Mouse (Mus musculus) stomach, embryonic 14.5 days (tissue): ENCODE results near the gene Rfx4. TPM values are rescaled to one million over a fixed set of nuclear protein-coding genes. Genes with fewer than 3 reads are reported as not detected.

Source experiments
- ATAC-seq: fragments of 200-750 bp; cut with Nextera tagmentation; 2 replicates; pipeline ENCODE4 v1.8.0; 2017; ENCODE audit warnings: low read depth, moderate TSS enrichment; ENCODE audit not compliant: insufficient number of reproducible peaks, insufficient read depth, low FRiP score
- H3K27ac ChIP-seq: fragments of 300-500 bp; sonication (generic); 2 replicates; pipeline ENCODE4 v1.5.1; 2014; ENCODE audit warnings: mild to moderate bottlenecking, low read length, moderate library complexity, mixed read lengths
- H3K27me3 ChIP-seq: fragments of 300-500 bp; sonication (generic); 2 replicates; pipeline ENCODE4 v1.6.1; 2014; ENCODE audit warnings: low read length, control low read depth, mixed read lengths; ENCODE audit not compliant: control insufficient read depth, insufficient read depth
- H3K36me3 ChIP-seq: fragments of 300-500 bp; sonication (generic); 2 replicates; pipeline ENCODE4 v1.6.1; 2014; ENCODE audit warnings: mild to moderate bottlenecking, control low read depth, low read length, moderate library complexity, mixed read lengths; ENCODE audit not compliant: control insufficient read depth, insufficient read depth
- H3K4me1 ChIP-seq: fragments of 300-500 bp; sonication (generic); 2 replicates; pipeline ENCODE4 v1.6.1; 2014; ENCODE audit warnings: low read length, control low read depth, mixed read lengths; ENCODE audit not compliant: control insufficient read depth, insufficient read depth
- H3K4me2 ChIP-seq: fragments of 300-500 bp; sonication (generic); replicated peaks from 2 replicates; pipeline ENCODE4 v1.6.1; 2014; ENCODE audit warnings: low read depth, low read length, control low read depth
- H3K4me3 ChIP-seq: fragments of 300-500 bp; sonication (generic); 2 replicates; pipeline ENCODE4 v1.5.1; 2014; ENCODE audit warnings: low read depth, low read length, control low read depth
- H3K9ac ChIP-seq: fragments of 300-500 bp; sonication (generic); replicated peaks from 2 replicates; pipeline ENCODE4 v1.6.1; 2014; ENCODE audit warnings: low read depth, mild to moderate bottlenecking, control low read depth, low read length, moderate library complexity, mixed read lengths
- H3K9me3 ChIP-seq: fragments of 300-500 bp; sonication (generic); 2 replicates; pipeline ENCODE4 v1.6.1; 2016; ENCODE audit warnings: low read depth, low read length, control low read depth; ENCODE audit not compliant: control insufficient read depth
- WGBS: fragments of 180-500 bp; shearing (Covaris S2); extraction: QIAGEN DNeasy Blood & Tissue Kit; methylation state at CpG from one replicate; pipeline ENCODE4 v1.1.7; 2014; 5-methylcytosine and 5-hydroxymethylcytosine counted together
- polyA plus RNA-seq: library from polyadenylated mRNA; unstranded; fragments of >200 nt; fragmentation: Nextera tagmentation; extraction: Ambion mirVana; gene quantifications from 2 replicates; pipeline ENCODE4 v1.2.1, GENCODE M21; 2014

Gene Rfx4
- polyA plus RNA-seq, 1 experiment from 2014 or later = not detected

DNA sequence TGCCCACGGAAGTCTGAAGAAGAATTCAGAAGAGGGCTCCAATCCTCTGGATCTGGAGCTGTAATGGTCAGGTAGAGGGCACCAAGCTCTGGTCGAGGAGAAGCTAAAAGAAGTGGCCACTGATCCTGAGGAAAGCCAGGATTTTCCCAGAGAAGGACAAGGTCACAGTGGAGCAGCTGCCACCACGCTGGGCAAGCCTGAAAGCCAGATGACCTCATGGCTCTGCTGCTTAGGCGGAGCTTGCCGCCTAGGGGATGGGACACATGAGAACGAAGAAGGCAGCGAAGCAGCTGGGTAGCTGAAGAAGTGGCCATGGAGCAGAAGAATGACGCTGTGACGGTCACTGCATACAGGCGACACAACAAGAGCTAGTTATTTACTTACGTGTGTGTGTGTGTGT is 99.6 kb downstream of the Rfx4 start:
- Histone ChIP-seq H3K9me3 (no peaks in the 10 kb centered on the region), H3K27me3 (no peaks in the 10 kb centered on the region), H3K4me1 (0 out of 2 replicates have a peak, but pooled peaks cover 12% of the 10 kb centered on the region), H3K27ac (no peak overlapping the region), H3K4me2 (no peak overlapping the region), H3K36me3 (no peaks in the 10 kb centered on the region), H3K9ac (no peak overlapping the region), H3K4me3 (no peak overlapping the region)
- 75% methylated on average over 11 of the region's 11 CpGs for WGBS
- ATAC-seq = no peak

DNA sequence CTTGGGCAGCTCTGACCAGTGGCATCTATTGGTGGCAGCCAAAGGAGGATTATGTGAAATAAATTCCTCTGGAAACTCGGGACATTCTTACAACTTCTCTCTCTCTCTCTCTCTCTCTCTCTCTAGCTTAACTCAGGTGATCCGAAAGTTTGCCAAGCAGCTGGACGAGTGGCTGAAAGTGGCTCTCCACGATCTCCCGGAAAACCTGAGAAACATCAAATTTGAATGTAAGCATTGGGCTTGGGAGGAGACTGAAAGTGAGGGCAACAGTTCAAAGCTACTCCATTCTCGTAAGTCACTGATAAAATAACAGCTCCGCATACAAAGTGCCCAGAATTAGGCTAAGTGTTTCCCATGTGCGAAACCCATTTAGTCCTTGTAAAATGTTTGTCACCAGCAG is 102.5 kb downstream of the Rfx4 start:
- no peak overlapping the region for H3K9ac ChIP-seq
- H3K27ac ChIP-seq = no peak overlapping the region
- H3K4me2 ChIP-seq = no peak overlapping the region
- H3K4me3 ChIP-seq = no peak overlapping the region
- H3K27me3 ChIP-seq = no peaks in the 10 kb centered on the region
- no peaks in the 10 kb centered on the region for H3K4me1 ChIP-seq
- no peaks in the 10 kb centered on the region for H3K36me3 ChIP-seq
- H3K9me3 ChIP-seq = no peaks in the 10 kb centered on the region
- ATAC-seq = no peak
- 42% methylated on average over 8 of the region's 8 CpGs for WGBS

DNA sequence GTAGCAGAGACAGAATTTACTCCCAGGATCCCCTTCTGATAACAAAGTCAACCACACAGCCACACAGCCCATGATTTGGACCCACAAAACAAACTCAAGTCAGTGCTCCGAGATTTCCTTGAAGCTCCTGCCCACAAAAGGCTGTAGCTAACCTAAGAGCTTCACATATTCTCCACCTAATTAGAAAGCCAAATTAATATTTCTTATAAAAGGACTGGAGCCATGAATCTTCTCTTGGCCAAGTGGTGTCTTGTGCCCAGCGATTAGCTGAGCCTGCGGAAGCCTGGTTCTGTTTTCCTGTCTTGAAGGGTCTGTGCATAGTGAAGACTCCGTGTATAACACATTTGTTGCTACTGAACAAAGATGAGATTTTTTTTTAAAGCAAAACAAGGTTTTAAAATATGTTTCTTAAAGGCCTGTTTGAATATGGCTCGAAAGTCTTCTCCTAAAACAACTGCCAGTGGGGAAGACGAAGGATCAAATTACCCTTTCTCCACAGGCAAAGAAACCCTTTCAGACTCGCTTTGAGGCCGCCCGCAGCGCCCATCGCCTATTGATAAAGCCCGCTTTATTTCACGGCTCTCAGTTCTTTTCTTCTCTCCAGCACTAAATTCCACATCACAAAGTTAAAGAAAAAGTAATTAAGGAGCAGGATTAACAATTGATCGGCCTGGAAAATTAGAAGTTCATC is 103.1 kb downstream of the Rfx4 start:
- Histone ChIP-seq H3K9me3 (no peaks in the 10 kb centered on the region), H3K36me3 (no peaks in the 10 kb centered on the region), H3K4me1 (no peaks in the 10 kb centered on the region), H3K27me3 (no peaks in the 10 kb centered on the region), H3K4me3 (no peak overlapping the region), H3K27ac (no peak overlapping the region), H3K9ac (no peak overlapping the region), H3K4me2 (no peak overlapping the region)
- ATAC-seq = no peak
- 26% methylated on average over 14 of the region's 14 CpGs for WGBS

DNA sequence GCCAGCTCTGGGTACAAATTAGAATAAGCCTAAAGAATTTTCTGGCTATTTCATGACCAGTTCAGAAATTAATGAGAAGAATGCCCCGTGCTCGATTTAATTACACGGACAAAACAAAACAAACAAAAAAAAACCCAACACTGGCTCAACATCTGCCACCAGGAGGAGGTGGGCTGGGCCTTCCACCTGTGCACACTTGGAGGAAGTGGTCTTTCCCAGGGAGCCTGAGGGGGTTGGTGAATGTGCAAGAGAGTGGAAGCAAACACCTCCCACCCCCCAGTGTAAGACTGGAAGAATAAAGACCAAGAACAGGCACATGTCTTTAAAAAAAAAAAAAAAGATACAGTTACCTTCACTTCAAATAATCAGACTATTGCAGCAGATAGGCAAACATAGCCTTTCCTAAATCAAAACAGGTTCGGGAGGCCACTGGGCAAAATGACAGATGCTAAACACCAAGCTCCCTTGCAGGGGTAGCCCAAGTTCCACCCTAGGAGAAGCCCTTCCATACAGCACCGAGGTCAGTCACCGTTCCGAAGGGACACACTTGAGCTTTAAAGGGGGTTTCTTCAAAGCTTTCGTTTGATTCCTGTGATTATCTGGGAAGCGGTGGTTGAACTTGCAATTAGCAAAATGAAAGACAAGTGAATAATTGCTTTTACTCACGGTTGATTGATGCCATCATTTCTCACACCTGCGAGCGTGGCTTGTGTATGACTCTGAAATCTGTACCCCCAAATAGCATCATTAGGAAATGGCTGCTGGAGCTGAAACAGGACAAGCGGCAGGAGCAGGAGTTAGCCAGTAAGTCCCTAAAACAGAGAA is 103.9 kb downstream of the Rfx4 start:
- Histone ChIP-seq H3K9me3 (no peaks in the 10 kb centered on the region), H3K36me3 (no peaks in the 10 kb centered on the region), H3K4me2 (no peak overlapping the region), H3K9ac (no peak overlapping the region), H3K27me3 (no peaks in the 10 kb centered on the region), H3K4me3 (no peak overlapping the region), H3K4me1 (no peaks in the 10 kb centered on the region), H3K27ac (no peak overlapping the region)
- ATAC-seq = no peak
- WGBS = 54% methylated on average over 13 of the region's 13 CpGs

DNA sequence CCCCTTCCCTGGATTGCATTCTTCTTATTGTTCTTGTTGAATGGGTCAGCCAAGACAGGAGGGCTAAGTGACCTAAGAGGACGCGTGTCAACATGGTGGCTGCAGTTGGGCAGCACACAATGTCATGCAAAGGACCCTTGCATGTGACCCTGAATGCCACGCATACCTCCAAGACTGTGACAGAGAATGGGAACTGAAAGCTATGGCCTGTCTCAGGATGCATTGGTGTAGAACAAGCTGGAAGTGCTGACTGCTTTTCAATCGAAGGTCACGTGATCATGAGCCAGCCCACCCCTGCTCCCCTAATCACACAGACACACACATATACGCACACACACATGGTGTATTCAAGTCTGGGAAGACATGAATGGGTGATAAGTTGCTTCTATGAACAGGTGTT is 107.6 kb downstream of the Rfx4 start:
- WGBS = 76% methylated on average over 6 of the region's 6 CpGs
- Histone ChIP-seq H3K27me3 (no peaks in the 10 kb centered on the region), H3K4me2 (no peak overlapping the region), H3K4me3 (no peak overlapping the region), H3K9me3 (no peaks in the 10 kb centered on the region), H3K36me3 (no peaks in the 10 kb centered on the region), H3K27ac (no peak overlapping the region), H3K4me1 (no peaks in the 10 kb centered on the region), H3K9ac (no peak overlapping the region)
- no peak for ATAC-seq

DNA sequence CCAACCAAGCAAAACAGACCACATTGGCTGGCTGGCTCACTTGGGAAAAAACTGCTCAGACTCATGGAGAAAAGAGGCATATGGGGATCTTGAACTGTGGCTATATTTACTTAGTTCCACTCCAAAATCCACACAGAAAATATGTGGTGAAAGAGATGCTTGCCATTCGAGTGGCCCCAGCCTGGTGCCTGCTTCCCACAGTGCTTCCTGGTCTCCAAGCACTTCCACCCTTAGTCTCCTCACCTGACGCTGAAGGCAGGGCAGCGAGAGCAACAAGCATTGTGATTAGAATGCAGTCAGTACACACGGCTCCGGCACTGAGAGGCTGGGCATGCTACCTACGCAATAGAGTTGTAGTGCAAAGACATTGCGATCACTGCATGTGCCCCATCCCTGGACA is 111.7 kb downstream of the Rfx4 start:
- H3K9me3 ChIP-seq = no peaks in the 10 kb centered on the region
- no peak overlapping the region for H3K9ac ChIP-seq
- WGBS = 72% methylated on average over 7 of the region's 7 CpGs
- ATAC-seq = no peak
- H3K27ac ChIP-seq = no peak overlapping the region
- no peaks in the 10 kb centered on the region for H3K4me1 ChIP-seq
- no peak overlapping the region for H3K4me3 ChIP-seq
- H3K4me2 ChIP-seq = no peak overlapping the region
- no peaks in the 10 kb centered on the region for H3K36me3 ChIP-seq
- no peaks in the 10 kb centered on the region for H3K27me3 ChIP-seq

DNA sequence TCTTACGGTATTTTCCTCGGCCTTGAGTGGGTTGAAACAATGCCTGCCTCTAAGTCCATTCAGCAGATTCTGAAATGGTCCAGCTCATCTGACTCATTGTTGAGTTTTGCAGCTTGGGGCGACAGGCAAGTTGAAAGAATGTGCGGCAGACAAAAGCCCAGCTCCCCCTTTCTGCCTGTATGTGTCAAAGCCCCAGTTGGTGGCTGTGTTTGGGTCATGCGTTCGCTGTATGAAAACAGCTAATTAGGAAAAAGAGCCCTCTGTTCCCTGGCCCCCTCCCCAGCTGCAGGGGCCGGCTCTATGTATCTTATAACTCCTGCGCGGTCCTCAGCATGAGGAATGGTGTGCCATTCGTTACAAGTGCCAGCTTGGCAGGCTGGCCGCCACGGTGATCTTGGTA is 115.4 kb downstream of the Rfx4 start:
- WGBS = 56% methylated on average over 12 of the region's 12 CpGs
- Histone ChIP-seq H3K9ac (no peak overlapping the region), H3K4me2 (no peak overlapping the region), H3K27ac (no peak overlapping the region), H3K4me1 (no peaks in the 10 kb centered on the region), H3K36me3 (no peaks in the 10 kb centered on the region), H3K27me3 (no peaks in the 10 kb centered on the region), H3K9me3 (no peaks in the 10 kb centered on the region), H3K4me3 (no peak overlapping the region)
- no peak for ATAC-seq

DNA sequence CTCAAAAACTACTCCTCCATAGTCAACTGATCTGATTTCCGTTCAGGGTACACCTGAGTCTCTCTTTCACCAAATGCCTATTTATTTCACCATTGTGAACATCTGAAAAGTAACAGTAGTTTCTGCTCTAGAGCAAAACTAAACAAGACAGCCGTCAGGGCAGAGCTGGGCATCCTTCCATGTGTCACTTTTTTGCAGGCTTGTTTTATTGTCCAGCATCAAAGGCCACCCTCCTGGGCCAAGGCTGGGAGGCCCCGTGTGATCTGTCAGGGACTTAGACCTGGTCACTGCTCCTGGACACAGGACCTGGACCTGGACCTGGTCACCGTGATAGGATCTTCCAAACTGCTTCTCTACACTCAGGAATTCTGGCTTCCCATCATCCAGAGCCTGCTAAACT is 116.1 kb downstream of the Rfx4 start:
- Histone ChIP-seq H3K27ac (no peak overlapping the region), H3K4me1 (no peaks in the 10 kb centered on the region), H3K4me2 (no peak overlapping the region), H3K9ac (no peak overlapping the region), H3K27me3 (no peaks in the 10 kb centered on the region), H3K9me3 (no peaks in the 10 kb centered on the region), H3K4me3 (no peak overlapping the region), H3K36me3 (no peaks in the 10 kb centered on the region)
- no peak for ATAC-seq
- 69% methylated on average over 4 of the region's 4 CpGs for WGBS
